Mouse (Mus musculus) activated CD4-positive, CD25-positive, alpha-beta regulatory T cell, adult 4 months (primary cell): Measurements from ENCODE around the gene 1110008L16Rik. TPM values are rescaled to one million over a fixed set of nuclear protein-coding genes. Genes with fewer than 3 reads are reported as not detected.
"Not testable (repeated sequence)": the region's sequence is repeated elsewhere in the genome, so short reads cannot be mapped to it uniquely, and the experiment has no call there.

Experiments used
- ATAC-seq: one replicate; pipeline ENCODE4 v1.8.0; 2017
- polyA plus RNA-seq, 2 experiments: library from polyadenylated mRNA; unstranded; fragments of 100-300 nt; shearing (Covaris generic); gene quantifications; one replicate each; pipeline ENCODE4 v1.2.1; 2017

The 1110008L16Rik gene
- polyA plus RNA-seq, result 1 to 10 TPM; 8.7 to 9.3 TPM

GRCm38 (mm10) chr12:55299336-55299735 lies at the start of gene 1110008L16Rik:
Gene 1110008L16Rik (plus strand): TSS chr12:55299577.
- no peak for ATAC-seq

GRCm38 (mm10) chr12:55261950-55262349 lies 37.4 kb upstream of the 1110008L16Rik start:
- not testable (repeated sequence) for ATAC-seq

DNA sequence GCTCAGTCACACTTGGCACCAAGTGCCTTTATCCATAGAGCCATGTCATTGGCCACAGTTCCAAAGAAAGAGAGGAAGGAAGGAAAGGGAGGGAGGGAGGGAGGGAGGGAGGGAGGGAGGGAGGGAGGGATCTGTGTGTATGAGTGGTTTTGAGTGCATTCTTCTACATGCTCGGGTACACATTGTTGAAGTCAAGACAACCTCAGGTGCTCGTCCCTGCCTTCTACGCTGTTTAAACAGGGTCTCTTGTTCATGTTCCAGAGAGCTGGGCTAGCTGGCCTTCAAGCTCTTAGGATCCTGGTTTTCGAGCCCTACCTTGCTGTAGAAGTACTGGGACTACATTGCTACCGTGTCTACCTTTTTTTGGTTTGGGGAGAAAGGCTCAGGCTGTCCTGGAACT lies 36.0 kb upstream of the 1110008L16Rik start:
- not testable (repeated sequence) for ATAC-seq

GRCm38 (mm10) chr12:55272243-55272642 lies 27.1 kb upstream of the 1110008L16Rik start:
- ATAC-seq, result no peak

GRCm38 (mm10) chr12:55277583-55277982 lies 21.8 kb upstream of the 1110008L16Rik start:
- ATAC-seq, result not testable (repeated sequence)

GRCm38 (mm10) chr12:55298112-55298511 lies 1.3 kb upstream of the 1110008L16Rik start:
- ATAC-seq, result no peak

DNA sequence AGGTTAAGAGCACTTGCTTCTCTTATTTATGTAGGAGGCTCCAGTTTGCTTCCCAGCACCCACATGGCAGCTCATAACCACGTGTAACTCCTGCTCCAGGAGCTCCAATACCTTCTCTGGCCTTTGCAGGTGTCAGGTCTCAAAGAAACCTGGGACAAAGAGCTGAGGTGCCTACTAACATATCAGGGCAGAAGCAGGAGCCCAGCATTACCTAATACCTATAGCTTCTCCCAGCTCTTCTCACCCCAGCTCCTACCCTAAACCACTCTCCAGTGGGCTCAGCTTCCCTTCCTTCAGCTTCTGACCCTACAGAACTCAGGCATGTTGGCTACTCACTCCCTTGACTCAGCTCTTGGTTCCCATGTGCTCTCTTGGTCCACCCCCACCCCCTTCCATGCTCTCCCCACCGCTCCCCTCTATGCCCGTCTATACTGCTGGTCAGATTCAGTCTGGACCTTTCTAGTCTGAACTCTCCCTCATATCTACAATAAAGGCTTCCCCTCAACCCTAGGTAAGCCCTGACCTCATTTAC lies 1.5 kb downstream of the 1110008L16Rik start:
- no peak for ATAC-seq

GRCm38 (mm10) chr12:55301472-55302300 lies 2.3 kb downstream of the 1110008L16Rik start:
- ATAC-seq, result no peak

DNA sequence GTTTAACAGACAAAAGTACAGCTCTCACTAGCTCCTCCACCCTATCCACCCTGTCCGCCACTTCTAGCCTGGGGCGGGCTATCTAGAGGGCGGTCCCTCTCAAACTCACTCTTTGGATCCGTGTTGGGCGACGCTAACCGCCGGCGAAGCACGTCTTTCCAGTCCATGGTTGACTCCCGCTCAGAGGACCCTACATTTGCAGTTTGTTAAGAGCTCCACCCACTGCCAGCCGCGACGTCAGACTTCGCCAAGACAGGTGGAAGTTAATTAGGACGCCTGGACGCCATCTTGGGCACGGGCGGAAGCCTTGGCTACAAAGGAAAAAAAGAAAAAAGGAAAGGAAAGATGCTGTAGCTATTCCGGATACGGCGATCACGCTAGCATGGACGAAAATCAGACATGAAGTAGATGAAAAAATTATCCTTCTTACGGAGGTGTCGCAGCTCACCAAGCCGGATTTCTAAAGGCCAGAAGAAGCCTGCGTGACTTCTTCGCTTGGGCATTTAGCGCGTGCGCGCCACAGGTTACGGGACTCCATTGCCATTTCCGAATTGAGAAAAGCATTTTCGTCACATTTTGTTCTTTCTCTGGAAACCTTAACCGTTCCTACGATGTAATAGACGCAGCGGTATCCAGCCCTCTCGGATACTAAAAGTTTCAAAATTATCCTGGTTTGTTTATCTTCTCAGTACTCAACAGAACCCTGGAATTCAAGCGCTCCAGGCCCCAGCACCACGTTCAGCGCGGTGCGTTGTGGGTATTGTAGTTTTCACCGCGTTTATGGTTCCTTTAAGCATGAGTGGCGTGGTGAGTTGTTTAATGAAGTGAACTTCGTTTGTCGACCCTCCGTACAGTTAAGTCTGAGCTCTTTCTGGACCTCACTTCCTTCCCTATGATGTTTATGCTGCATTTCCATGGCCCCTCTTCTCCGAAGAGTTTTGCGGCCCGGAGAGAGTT lies 3.4 kb downstream of the 1110008L16Rik start, which contains the start of gene Ppp2r3c:
TSS of gene Ppp2r3c (minus strand) at position 514 of the 957 bp plus-strand sequence.
- peak; percentile 92 for ATAC-seq

GRCm38 (mm10) chr12:55306371-55306770 lies 7.0 kb downstream of the 1110008L16Rik start:
- no peak for ATAC-seq

DNA sequence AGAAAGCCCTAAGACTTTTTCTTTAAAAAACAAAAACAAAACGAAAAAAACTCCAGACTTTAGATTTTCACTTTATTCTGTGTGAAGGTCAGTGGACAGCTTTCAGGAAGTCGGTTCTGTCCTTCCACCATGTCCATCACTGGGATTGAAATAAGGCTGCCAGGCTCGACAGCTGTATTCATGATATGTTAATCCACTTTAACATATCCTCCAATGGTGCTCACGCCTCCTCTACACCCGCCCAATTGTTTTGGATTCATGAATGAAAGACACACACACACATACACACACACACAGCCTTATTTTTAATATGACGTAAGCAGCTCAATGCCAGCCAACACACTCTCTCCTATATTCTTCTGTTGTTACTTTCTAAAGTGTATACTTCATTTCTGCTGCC lies 8.2 kb downstream of the 1110008L16Rik start:
- no peak for ATAC-seq

GRCm38 (mm10) chr12:55308731-55309130 lies 9.4 kb downstream of the 1110008L16Rik start:
- ATAC-seq, result no peak

- ATAC-seq, result no peak
Observed at GRCm38 (mm10) chr12:55309501-55309900, 10.1 kb downstream of the 1110008L16Rik start.

DNA sequence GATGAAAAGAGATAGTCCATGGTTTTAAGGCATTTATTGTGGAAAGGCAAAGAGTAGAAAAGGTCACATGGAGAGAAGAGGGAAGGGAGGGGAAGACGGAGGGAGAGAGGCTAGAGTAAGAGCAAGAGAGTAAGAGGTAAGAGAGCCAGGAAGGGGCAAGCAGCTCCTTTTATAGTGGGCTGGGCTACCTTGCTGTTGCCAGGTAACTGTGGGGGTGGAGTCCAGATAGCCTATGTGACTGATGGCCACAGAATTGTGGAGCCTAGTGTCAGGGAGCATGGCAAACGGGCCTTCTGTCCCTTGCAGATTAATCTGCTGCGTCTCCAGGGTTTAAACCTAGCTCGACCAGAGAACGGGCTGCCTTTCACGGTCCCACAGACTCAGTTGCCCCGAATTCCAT lies 12.5 kb downstream of the 1110008L16Rik start:
- no peak for ATAC-seq

DNA sequence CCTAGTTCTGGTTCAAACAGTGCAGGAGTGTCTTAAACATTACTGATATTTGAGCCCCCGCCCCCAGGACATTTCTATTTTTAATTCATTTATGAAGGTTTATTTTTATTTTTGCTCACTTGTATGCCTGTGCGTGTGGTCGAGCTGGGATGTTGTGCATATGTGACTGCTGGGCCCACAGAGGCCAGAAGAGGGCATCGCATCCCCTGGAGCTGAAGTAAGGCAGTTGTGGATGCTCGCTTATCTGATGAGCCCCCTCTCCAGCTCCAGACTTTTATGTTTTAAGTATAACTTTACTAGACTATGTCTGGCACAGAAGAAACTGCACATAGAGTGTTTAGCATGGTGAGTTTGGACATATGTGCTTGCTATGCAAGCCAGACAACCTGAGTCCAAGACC lies 14.5 kb downstream of the 1110008L16Rik start:
- ATAC-seq, result no peak

GRCm38 (mm10) chr12:55315192-55315591 lies 15.8 kb downstream of the 1110008L16Rik start:
- ATAC-seq, result peak; percentile 89

GRCm38 (mm10) chr12:55321642-55322291 lies 22.4 kb downstream of the 1110008L16Rik start:
- no peak for ATAC-seq

DNA sequence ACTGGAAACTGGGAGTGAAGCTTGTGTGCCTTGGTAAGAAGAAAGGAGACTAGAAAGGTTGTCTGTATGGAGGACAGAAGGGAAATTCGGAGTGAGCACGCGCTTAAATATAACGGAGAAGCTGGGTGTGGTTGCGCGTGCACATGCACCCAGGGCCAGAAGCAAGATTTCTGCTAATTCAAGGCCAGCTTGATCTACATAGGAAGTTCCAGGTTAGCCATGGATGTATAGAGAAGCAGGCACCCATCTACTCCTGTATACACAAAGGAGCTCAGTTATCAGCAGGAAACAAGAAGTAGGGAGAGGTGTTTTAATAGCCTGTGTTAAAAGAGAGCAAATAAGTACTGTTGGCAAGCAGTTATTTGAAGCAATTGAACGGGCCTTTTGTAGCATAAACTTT lies 26.3 kb downstream of the 1110008L16Rik start:
- no peak for ATAC-seq

DNA sequence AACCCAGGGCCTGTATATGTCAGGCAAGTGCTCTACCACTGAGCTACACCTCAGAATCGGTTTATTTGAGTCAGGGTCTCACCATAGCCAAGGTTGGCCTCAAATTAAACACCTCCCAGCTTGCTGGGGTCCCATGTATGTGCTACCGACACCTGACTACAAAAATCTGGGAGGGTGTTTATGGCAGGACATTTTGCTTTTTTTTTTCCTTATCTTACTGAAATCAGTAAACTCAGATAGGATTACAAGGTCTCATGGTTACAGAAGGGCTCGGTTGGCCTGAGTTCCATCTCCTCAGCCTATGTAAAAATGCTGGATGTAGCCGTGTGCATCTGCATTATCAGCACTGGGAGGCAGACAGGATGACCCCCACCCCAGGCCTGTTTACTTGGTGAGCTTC lies 29.4 kb downstream of the 1110008L16Rik start:
- ATAC-seq, result no peak

- ATAC-seq, result no peak
Observed at GRCm38 (mm10) chr12:55329351-55329750, 30.0 kb downstream of the 1110008L16Rik start.

- no peak for ATAC-seq
Observed at GRCm38 (mm10) chr12:55333662-55334061, 34.3 kb downstream of the 1110008L16Rik start.

GRCm38 (mm10) chr12:55338490-55338889 lies 39.1 kb downstream of the 1110008L16Rik start:
- ATAC-seq, result not testable (repeated sequence)
